Mouse (Mus musculus): Measurements from ENCODE around the gene Pcna.
"Not testable (repeated sequence)": the region's sequence is repeated elsewhere in the genome, so short reads cannot be mapped to it uniquely, and the experiment has no call there.

Gene Pcna

GRCm38 (mm10) chr2:132252542-132253528 lies at the start of gene Pcna:
Gene Pcna, minus strand, starts transcription at chr2:132253314.
- DNase-seq: peak; percentile 99

GRCm38 (mm10) chr2:132301436-132301835 lies 48.3 kb upstream of the Pcna start:
- no peak for DNase-seq

DNA sequence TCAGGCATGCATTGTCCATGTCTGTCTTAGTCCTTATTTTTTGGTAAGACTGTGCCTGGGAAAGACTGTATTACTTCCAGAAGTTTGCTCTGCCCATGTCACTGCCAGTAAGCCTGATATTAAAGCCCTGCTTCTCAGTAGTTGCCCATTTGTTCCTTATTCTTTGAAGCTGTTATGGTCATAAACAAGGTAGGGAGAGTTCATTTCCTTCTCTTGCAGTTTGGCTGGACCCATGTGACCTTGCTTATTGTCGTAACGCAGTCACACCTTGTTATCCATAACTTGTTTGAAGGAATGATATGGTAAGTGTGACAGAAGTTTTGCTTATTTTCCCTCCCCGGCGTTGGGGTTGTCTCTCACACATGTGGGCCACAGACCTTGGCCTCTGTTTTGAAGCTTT lies 45.1 kb upstream of the Pcna start:
- no peak for DNase-seq

DNA sequence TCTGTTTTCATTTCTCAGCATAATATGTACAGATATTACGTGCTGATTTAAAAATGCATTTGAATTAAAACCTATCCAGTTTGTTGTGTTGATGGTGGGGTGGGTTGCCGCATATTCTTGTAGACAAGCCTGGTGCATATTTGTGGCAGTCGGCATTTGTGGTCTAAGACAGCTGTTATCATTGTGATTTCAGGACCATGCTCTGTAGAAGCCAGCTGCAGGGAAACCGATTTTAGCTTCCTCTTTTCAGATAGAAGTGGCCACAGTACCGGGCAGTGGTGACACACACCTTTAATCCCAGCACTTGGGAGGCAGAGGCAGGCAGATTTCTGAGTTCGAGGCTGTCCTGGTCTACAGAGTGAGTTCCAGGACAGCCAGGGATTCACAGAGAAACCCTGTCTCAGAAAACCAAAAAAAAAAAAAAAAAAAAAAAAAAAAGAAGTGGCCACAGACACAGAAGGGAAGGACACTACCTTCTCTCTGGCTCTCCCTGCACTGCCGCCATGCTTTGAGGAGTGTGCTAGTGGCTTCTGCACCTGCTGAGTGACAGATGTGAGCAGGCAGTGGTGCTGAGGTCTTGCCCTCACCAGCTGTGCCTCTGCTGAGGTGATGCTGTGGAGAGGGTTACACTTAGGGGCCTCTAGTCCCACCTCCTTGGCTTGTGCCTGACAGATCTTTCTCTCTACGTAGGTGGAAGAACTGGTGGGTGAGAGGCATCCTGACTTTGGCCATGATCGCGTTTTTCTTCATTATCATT lies 40.8 kb upstream of the Pcna start:
- DNase-seq: no peak

GRCm38 (mm10) chr2:132292083-132292482 lies 39.0 kb upstream of the Pcna start:
- DNase-seq: peak; percentile 22

DNA sequence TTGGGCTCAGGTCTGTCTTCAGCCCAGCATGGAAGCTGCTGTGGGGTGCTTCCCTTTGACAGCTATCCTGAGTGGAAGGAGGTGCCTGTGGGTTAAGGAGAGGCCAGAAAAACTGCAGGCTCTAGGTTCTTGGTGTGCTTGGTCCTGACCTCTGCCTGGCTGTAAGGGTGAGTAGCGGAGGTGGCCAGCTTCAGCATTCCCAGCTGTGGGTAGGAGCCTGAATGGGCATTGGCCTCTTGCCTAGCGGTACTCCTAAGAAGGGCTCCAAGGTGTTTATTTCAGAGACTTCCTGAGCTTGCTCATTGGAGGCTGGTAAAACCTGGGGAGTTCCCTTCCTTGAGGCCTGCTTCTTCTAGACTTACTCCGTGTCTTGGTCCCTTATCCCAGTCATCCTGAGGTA lies 38.2 kb upstream of the Pcna start:
- no peak for DNase-seq

DNA sequence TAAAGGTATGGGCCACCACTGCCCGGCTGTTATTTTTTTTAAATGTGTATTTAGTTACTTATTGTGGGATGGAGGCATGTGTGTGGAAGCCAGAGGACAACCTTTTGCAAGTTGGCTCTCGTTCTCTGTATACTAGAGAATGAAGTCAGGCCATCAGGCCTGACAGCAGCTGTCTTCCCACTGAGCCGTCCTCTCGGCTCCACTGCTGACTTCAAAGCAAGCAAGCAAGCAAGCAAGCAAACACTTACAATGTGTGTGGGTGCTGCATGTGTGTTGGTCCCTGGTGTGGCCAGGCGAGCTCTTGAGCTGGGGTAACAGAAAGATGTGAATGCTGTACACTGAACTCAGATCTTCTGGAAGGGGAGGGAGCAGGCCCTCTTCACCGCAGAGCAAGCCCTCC lies 37.7 kb upstream of the Pcna start:
- no peak for DNase-seq

DNA sequence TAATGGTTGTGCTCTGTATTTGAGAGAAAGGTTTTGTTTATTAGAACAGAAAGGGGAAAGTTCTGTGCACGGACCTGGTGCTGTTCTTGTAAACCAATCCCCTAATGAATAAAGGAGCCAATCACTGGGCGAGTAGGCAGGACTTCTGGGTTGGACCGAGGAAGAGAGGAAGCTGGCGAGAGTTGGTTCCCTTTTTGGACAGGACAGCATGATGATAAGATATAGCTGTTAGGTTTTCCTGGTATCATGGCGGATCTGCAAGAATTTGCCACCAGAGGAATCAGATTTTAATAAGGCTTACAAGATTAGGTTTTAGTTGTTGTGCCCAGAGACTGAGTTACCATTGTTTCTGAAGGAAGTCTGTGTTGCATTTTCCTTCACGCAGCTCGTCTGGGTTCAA lies 36.1 kb upstream of the Pcna start:
- DNase-seq: not testable (repeated sequence)

DNA sequence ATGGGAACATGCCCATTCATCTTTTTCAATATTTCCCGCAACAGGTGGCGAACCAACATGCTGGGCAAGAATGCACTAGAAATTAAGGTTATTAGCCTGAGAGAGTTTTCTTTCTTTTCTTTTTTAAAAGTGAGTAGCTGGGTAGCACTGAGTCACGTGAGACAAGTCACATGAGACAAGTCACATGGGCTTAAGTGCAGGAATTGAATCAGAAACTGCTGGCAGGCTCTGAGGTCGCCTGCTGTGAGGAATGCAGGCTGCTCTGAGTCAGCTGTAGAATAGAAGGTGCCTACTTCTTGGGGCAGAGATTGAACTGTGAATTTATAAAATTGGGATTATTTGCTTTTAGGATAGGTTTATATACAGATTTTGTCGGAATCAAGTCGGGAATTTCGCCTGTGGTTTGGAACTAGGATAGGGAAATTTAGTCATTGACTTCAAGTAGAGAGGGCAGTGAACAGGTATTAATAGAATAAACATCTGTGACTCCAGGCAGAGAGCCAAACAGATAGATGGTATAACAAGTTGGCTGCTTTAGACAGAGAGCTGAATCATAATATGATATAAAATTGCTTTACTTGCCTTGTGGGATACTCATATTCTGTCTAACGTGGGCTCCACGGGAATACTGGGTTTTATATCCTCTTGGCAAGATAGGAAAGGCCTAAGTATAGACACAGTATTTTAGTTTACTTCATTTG lies 33.4 kb upstream of the Pcna start:
- no peak for DNase-seq

DNA sequence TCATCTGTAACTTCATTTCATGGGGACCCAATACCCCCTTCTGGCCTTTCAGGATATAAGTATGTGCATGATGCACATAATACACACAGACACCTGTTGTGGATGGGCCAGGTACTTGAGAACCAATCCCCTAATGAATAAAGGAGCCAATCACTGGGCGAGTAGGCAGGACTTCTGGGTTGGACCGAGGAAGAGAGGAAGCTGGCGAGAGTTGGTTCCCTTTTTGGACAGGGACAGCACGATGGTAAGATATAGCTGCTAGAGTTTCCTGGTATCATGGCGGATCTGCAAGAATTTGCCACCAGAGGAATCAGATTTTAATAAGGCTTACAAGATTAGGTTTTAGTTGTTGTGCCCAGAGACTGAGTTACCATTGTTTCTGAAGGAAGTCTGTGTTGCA lies 32.6 kb upstream of the Pcna start:
- not testable (repeated sequence) for DNase-seq

DNA sequence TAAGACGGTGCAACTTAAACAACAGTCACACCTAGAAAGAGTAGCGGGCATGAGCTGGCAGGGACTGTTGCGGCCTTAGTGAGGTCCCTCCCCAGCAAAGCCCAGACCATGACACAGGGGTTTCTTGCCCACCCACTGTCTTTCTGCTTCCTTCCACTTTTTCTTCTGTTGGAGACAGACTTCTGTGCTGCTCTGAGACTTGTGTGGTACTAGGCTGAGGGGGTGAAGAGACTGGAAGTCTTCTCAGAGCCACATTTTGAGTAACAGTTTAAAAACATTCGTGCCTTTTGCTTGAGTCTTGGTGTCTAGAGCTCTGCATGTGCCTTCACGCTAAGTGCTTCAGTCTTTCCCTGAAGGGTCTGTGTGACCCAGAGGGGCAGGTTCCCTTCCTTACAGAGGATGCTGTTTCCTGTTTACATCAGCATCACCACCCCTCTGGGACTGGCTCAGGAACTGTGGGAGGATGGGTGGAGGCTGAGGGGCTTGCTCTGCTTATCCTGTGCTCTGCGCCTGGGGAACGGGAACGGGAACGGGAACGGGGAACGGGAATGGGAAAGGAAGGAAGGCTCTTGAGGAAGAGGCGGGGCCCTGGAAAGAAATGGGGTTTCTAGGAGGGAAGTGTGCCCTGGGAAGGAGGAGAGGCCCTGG lies 31.5 kb upstream of the Pcna start:
- peak; percentile 32 for DNase-seq

DNA sequence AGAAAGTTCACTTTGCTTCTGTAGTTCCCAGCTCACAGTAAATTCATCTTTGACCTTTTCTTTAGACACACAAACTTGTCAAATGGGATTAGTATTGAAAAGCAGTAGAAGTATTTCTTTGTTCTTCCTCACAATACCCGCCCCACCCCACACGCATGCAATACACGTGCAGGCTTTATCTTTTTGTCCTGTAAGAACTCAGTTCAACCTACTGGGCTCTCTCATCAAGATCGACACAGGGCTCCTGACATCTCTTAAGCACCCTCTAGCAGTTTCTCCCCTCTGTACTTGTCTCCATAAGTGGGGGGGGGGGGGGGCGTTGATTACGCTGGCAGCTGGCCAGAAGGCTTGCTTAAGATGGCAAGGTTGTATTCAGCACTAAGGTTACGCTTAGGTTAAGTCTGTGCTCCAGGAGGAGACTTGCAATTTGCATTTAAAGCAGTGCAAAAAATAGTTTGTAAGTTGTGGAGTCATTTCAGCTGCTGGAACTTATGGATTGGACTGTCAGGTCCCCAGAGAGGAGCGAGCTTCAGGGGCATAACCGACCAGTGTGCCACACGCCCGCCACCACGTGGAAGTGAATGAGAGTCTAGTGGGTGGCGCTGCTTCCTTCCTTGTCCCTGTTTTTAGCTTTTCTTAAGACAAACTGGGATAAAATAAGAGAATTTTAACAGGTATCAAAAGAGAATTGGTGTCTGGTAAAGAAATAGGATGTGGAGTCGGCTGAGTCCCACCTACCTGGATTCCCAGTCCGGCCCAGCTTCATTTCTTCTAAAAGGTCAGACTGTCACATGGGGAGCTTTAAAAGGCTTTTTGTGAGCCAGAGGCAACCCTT lies 30.3 kb upstream of the Pcna start:
- DNase-seq: peak; percentile 42

GRCm38 (mm10) chr2:132282453-132283174 lies 29.5 kb upstream of the Pcna start:
- DNase-seq: peak; percentile 31

- DNase-seq: no peak
These were observed 28.7 kb upstream of the Pcna start for GRCm38 (mm10) chr2:132281560-132282452.

DNA sequence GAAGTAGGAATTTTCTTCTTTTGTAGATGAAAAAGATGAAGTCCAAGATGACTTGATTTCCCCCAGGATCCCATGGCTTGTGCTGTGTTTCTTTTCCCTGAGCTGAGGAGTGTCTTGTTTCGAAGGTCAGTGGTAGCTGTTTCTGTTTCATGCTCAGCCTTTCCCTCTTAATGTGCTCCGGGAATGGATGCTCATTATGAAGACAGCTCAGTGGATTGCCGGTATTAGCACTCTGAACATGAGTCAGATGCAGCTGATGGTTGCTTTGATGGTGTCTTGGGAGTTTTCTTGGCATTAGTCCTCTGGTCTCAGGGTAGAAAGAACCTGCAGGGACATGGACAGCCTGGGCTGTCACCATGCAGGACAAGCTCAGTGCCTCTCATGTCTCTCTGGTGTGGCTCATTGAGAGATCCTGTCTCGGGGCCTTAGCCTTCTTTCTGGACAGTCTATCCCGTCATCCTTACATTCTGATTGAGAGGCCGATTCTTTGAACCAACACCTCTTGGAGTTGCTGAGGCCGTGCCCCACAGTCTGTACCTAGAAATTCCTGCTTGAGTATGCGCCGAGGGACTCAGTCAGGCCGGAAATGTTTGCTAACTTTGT lies 27.5 kb upstream of the Pcna start:
- DNase-seq: no peak

- no peak for DNase-seq
These were observed 26.9 kb upstream of the Pcna start for GRCm38 (mm10) chr2:132279978-132280377.

- DNase-seq: no peak
These were observed 26.3 kb upstream of the Pcna start for GRCm38 (mm10) chr2:132279336-132279882.

DNA sequence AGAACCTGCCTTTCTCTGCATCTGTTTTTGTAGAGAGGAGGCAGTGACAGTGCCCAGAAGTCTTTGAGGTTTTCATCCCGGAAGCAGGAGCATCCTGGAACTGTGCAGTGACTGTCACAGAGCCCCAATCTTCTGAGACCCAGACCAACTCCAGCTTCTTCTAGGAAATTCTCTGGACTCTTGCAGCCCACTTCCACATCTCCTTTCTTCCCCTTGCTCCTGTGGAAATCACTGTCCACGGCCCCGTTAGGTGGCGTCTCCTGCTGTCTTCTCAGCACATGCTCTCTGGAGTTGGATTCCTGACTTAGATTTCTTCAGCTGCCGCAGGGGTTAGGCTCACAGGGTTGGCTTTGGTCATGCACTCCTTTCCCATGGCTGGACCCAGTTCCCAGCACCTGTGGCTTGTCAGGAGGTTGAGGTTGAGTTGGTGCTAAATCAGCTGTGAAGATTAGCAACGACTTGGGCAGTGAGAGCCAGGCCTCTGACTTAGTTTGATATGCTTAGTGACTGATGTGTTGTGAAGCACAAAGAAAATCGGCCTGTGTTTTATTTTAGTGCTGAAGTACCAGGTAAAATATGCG lies 25.2 kb upstream of the Pcna start:
- DNase-seq: no peak

GRCm38 (mm10) chr2:132276249-132276648 lies 23.1 kb upstream of the Pcna start:
- DNase-seq: no peak

Data from embryo, embryonic 11 days (tissue).